Mouse (Mus musculus): ENCODE data around the gene AI464131.

- TF ChIP-seq CTCF (IDR thresholded peaks at IDR 0.05; ENCODE audit: low read depth) (no peak), EP300 (IDR thresholded peaks at IDR 0.05; ENCODE audit: low read depth) (no peak)
Measured at GRCm38 (mm10) chr4:41497046-41497445, 5.8 kb downstream of the AI464131 start.

All from liver, embryonic 14.5 days (tissue).